9 mouse cellular contexts compared by ENCODE assay signal in genomic region chr2:180353338-180353737, GRCm38 (mm10). TPM values are rescaled to one million over a fixed set of nuclear protein-coding genes. Genes with fewer than 3 reads are reported as not detected.
DNase-seq lines count a peak whose midpoint lies in the region; ATAC-seq and TF ChIP-seq lines count a peak whose summit lies in the region.
"Had no signal": no experiment of that assay in that cellular context is flagged by ENCODE, and none has a peak within 500 bp of the region (broad histone marks: within the 10 kb centered on the region; RNA-seq: fewer than 3 reads in every experiment).

No protein-coding gene starts in this region.

- H3K9me3 ChIP-seq in heart, embryonic 14.5 days (ENCODE audit: control insufficient read depth, low read length): no peaks in the 10 kb centered on the region
- no peaks in the 10 kb centered on the region for H3K9me3 ChIP-seq in heart, embryonic 10.5 days
- no peaks in the 10 kb centered on the region for H3K9me3 ChIP-seq in hindbrain, embryonic 14.5 days (ENCODE audit: control insufficient read depth, low read length)
- H3K9me3 ChIP-seq: liver, embryonic 13.5 days had no signal

- peak; percentile 78 for TF ChIP-seq CTCF in left cerebral cortex, adult 2 months (IDR thresholded peaks at IDR 0.05)

- ATAC-seq in heart, embryonic 14.5 days (ENCODE audit: insufficient number of reproducible peaks, insufficient read depth, low FRiP score, low read depth): no peak; the same call in 1 of the 2 replicates
- peak; percentile 63 for ATAC-seq in activated CD4-positive, CD25-positive, alpha-beta regulatory T cell, adult 4 months
- peak; percentile 72; the same call in 1 of the 2 replicates for ATAC-seq in hindbrain, embryonic 14.5 days (ENCODE audit: low FRiP score)

- peak overlapping the region; percentile 21; the same call in 1 of the 2 replicates for H3K4me2 ChIP-seq in heart, embryonic 14.5 days (ENCODE audit: low read length)
- peak overlapping the region; percentile 6; the same call in 1 of the 2 replicates for H3K4me2 ChIP-seq in hindbrain, embryonic 14.5 days (replicated peaks)
- H3K4me2 ChIP-seq: liver, embryonic 13.5 days had no signal

- H3K9ac ChIP-seq in heart, embryonic 14.5 days (ENCODE audit: low read length): no peak overlapping the region
- no peak overlapping the region for H3K9ac ChIP-seq in hindbrain, embryonic 14.5 days
- H3K9ac ChIP-seq: liver, embryonic 13.5 days had no signal

- H3K27ac ChIP-seq in heart, embryonic 14.5 days (replicated peaks in 1 of 2; ENCODE audit: control insufficient read depth in 1 of 2, insufficient read depth in 1 of 2, low read depth in 2 of 2, low read length in 2 of 2): no peak overlapping the region
- no peak overlapping the region for H3K27ac ChIP-seq in heart, embryonic 10.5 days
- H3K27ac ChIP-seq in hindbrain, embryonic 14.5 days: no peak overlapping the region
- H3K27ac ChIP-seq in left cerebral cortex, adult 2 months: no peak overlapping the region
- H3K27ac ChIP-seq: liver, embryonic 13.5 days had no signal

- H3K36me3 ChIP-seq in heart, embryonic 14.5 days (ENCODE audit: control insufficient read depth, insufficient read depth, low read length): no peaks in the 10 kb centered on the region
- H3K36me3 ChIP-seq in heart, embryonic 10.5 days: no peaks in the 10 kb centered on the region
- H3K36me3 ChIP-seq in hindbrain, embryonic 14.5 days (replicated peaks; ENCODE audit: control insufficient read depth, insufficient read depth): no peaks in the 10 kb centered on the region
- H3K36me3 ChIP-seq: liver, embryonic 13.5 days had no signal

- H3K4me1 ChIP-seq in heart, embryonic 14.5 days (ENCODE audit: control insufficient read depth in 2 of 2, insufficient read depth in 2 of 2, low read length in 2 of 2): peaks cover 11 to 17% of the 10 kb centered on the region in 2 experiments
- H3K4me1 ChIP-seq in heart, embryonic 10.5 days: peaks cover 44% of the 10 kb centered on the region
- H3K4me1 ChIP-seq in hindbrain, embryonic 14.5 days (replicated peaks; ENCODE audit: control insufficient read depth, insufficient read depth, low read length): no peaks in the 10 kb centered on the region
- H3K4me1 ChIP-seq: liver, embryonic 13.5 days had no signal

- intact Hi-C loops in left cerebral cortex, adult 2 months (cut with DNase I): loop anchor here (1.0 to 2.0 kb wide), 2 partner anchors 79 to 225 kb away; no protein-coding TSS in a partner anchor

- H3K27me3 ChIP-seq in heart, embryonic 14.5 days (ENCODE audit: control insufficient read depth, insufficient read depth, low read length): 0 out of 2 replicates have a peak, but pooled peaks cover 3% of the 10 kb centered on the region
- no peaks in the 10 kb centered on the region for H3K27me3 ChIP-seq in heart, embryonic 10.5 days (ENCODE audit: insufficient read depth, poor library complexity, severe bottlenecking)
- no peaks in the 10 kb centered on the region; the same call in 1 of the 2 replicates for H3K27me3 ChIP-seq in hindbrain, embryonic 14.5 days (ENCODE audit: control insufficient read depth, insufficient read depth, low read length)

- 53% methylated on average over 20 of the region's 20 CpGs for WGBS in heart, embryonic 14.5 days
- whole genome bisulfite sequencing in heart, embryonic 10.5 days: 64% methylated on average over 20 of the region's 20 CpGs
- WGBS in hindbrain, embryonic 14.5 days: 58% methylated on average over 20 of the region's 20 CpGs

- H3K4me3 ChIP-seq in heart, embryonic 14.5 days (ENCODE audit: control insufficient read depth in 1 of 2, insufficient read depth in 1 of 2, low read depth in 1 of 2, low read length in 2 of 2): no peak overlapping the region
- no peak overlapping the region for H3K4me3 ChIP-seq in heart, embryonic 10.5 days
- no peak overlapping the region for H3K4me3 ChIP-seq in hindbrain, embryonic 14.5 days (replicated peaks; ENCODE audit: low read length)
- H3K4me3 ChIP-seq in left cerebral cortex, adult 2 months: no peak overlapping the region
- H3K4me3 ChIP-seq: liver, embryonic 13.5 days had no signal

- no peak for DNase-seq in heart, embryonic 10.5 days (ENCODE audit: low spot score)
- peak; percentile 64 for DNase-seq in embryo, embryonic 9.5 days (ENCODE audit: extremely low spot score)
- DNase-seq in hindbrain, embryonic 14.5 days (ENCODE audit: low spot score): peak; percentile 74
- DNase-seq in left cerebral cortex, adult 2 months (ENCODE audit: extremely low spot score in 1 of 2, low spot score in 2 of 2): peak; percentile 21 to 54
- peak; percentile 69 for DNase-seq in naive thymus-derived CD4-positive, alpha-beta T cell, adult 2 months (ENCODE audit: low read depth)
- DNase-seq in thymus, postnatal 0 days (ENCODE audit: low spot score): peak; percentile 56
- DNase-seq: liver, embryonic 13.5 days had no signal

RNA-seq across cellular contexts. Expression of gene Gata5, which starts 18.8 kb away (rescaled TPM):
- polyA plus RNA-seq in heart, embryonic 14.5 days (2014; fragmentation: Nextera tagmentation; extraction: Ambion mirVana): 7.3 and 9.7 TPM in 2 replicates
- polyA plus RNA-seq in heart, embryonic 10.5 days (2016; fragmentation: Nextera tagmentation; extraction: Ambion mirVana): 34.7 and 41.3 TPM in 2 replicates
- not detected for polyA plus RNA-seq in activated CD4-positive, CD25-positive, alpha-beta regulatory T cell, adult 4 months (2017; shearing (Covaris generic))
- 0.05 TPM in 1 of 2 replicates, not detected in the other for polyA plus RNA-seq in hindbrain, embryonic 14.5 days (2014; fragmentation: Nextera tagmentation; extraction: Ambion mirVana)
- total RNA-seq in left cerebral cortex, adult 2 months (2021): not detected
- polyA plus RNA-seq in thymus, postnatal 0 days (2015; fragmentation: Nextera tagmentation; extraction: Ambion mirVana): not detected in 2 replicates
